Mouse (Mus musculus) brain, embryonic 14.5 days (tissue): ENCODE data around the gene Naa16.

ENCODE experiments used
- CTCF ChIP-seq: fragments of 200-500 bp; IDR thresholded peaks from 2 replicates; pipeline ENCODE4 v1.5.1; 2012; ENCODE audit warnings: inconsistent platforms, mild to moderate bottlenecking, moderate library complexity, borderline replicate concordance; ENCODE audit not compliant: insufficient read depth, insufficient read length; ENCODE audit errors: extremely low read depth
- POLR2A ChIP-seq: fragments of 200-500 bp; IDR thresholded peaks from 2 replicates; pipeline ENCODE4 v1.6.1; 2012; ENCODE audit warnings: mild to moderate bottlenecking, inconsistent platforms, borderline replicate concordance; ENCODE audit not compliant: poor library complexity, insufficient read depth, insufficient read length, severe bottlenecking; ENCODE audit errors: extremely low read depth

GRCm38 (mm10) chr14:79291629-79292028 lies 98.9 kb downstream of the Naa16 start:
- no peak for TF ChIP-seq CTCF
- TF ChIP-seq POLR2A, result no peak
